Mouse (Mus musculus) WW6 (cell line): ENCODE data around the gene 1700018B08Rik.
A peak's percentile ranks its signal among the peaks of the same experiment; 100 is the strongest.

ENCODE experiments used
- DNase-seq: peaks from one replicate; pipeline ENCODE4 v3.0.0-alpha.2; 2013; ENCODE audit warnings: low read depth, low spot score

1700018B08Rik gene

DNA sequence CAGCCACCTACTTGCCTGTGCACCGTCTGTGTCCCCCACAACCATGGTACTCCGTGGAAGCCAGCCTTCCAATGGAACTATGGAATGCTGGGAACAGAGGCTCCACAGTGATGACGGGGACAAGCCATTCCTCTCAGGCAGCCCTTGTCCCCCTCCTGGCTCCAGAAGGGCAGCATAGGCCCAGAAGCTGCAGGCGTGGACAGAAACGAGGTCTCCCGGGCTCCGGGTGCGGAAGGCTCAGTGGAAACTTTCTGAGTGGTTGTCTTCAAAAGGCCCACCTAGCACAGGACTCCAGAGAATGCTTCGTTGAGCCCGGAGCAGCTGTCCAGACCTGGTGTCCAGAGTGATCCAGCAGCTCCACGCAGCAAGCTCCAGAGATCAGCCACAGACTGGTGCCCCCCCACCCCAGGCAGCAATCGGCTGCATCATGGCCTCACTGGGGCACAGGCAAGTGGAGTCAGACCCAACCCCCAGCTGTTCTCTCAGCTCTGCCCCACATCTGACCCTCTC, at the start of gene 1700018B08Rik:
Gene 1700018B08Rik (minus strand): TSS at position 45 of the 510 bp plus-strand sequence.
- no peak for DNase-seq

DNA sequence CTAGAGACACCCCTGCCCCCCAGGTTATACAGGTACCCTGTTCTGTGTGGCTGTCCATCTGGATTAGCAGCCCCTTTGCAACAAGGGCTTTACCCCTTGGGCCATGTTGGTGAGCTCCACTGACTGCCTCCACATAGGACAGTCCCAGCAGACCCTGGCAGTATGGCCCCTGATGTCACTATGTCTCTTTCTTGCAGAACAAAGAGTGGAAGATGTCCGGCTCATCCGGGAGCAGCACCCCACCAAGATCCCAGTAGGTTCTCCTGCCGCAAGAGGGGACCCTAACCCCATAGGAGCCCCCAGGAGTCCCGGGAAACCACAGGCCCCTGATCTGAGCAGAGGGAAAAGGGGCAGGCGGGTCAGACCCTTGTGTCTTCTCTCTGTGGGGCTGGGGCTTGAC, 49.2 kb upstream of the 1700018B08Rik start:
- no peak for DNase-seq

DNA sequence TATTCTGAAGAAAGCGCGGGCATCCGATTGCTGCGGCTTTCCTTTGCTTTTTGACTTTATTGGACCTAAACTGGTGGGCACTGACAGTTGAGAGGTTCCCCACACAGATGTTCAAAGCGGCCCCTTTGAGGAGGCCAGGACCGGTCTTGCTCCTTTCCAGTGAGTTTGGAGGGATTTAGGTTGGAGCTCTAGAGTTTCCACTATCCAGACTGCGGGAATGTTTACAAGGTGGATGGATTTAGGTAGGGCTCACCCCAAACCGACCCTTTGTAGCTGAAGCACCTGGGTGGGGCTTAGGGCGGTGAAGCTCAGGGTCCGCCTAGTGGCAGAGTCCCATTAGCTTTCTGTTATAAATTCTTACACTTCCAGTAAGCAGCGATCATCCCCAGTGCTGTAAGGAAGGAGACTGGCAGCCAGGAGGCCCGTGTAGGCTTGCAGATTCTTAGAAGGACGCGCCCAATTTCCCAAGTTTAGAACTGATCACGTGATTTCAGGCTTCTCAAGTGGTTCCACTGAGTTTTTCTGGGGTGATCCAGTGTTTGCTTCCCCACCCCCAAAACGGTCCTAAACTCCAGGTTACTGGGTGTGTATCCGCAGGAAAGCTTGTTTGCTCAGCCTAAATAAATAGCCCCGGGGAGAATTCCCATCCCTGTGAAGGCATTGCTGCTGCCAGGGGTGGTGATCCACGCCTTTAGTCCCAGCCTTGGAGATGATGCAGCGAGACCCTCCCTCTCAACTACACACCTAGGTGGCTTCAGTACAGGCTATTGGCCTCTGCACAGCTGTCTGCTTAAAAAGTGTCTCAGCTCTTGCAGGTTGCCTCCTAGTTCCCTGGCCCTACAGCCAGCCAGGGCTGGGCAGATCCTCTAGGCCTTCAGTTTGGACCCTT, 47.3 kb upstream of the 1700018B08Rik start:
- DNase-seq: no peak

DNA sequence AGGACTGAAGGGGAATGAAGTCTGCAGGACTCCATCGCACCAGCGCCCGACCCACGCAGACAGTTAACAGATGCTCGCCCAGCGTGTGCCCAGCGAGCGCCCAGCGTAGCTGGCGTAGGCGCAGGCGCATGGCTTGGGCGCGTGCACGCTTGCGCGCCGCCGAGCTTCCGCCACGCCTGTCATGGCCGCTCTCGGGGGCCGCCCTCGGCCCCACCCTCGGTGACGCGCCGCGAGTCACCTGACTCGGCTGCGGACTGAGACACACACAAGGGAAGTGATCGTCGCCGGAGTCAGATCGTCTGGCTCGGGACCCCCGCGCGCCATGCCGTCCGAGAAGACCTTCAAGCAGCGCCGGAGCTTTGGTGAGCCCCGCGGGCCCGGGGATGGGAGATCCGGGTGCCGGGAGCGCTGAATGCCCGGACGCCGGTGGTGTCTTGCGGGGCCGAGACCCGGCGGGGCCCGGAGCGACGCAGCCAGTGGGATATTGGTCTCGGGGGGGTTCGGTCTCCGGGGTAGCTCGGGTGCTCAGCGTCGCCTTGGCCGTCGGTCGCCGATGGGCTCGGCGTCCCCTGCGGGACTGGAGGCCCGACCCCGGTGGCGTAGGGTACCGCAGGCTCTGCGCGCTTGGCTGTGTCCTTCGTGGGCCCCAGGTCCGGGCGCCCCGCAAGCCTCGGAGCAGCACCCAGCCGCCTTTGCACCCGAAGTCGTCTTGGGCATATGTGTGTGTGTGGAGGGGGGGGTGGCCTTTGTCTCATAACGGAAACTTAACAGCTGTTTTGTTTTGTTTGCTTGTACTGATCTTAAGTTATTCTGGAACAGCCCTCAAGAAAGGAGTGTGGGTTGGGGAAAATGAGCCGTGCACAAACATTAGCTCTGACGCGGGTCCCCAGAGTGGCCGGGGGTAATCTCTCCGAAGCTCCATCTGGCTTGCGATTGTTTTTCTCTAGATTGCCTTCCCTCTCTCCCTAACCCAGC, 46.4 kb upstream of the 1700018B08Rik start, which contains the start of gene Map1lc3b:
Gene Map1lc3b (plus strand): TSS at position 159 of the 975 bp plus-strand sequence.
- DNase-seq: peak; percentile 85

DNA sequence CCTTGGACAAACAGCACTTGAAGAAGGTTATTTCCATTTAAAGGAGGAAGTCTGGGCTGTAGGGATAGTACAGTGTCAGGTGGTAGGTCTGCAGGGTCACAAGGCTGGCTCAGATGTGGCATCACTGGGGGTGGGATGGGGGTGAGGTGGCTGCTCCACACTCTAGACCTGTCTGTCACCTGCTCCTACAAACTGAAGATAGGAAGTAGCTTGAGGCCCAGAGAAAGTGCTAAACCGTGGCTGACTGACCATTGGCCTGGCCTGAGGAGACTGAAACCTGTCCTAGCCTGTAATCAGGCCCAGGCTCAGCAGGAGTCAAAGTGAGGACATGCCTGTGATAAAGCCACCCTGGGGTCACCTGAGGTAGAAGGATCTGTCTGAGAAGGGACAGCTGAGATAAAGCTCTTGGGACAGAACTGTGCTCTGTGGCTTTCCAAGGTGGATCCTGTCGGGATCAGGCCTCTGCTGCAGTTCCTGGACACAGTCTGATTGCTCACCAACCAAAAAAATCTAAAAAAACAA, 45.1 kb upstream of the 1700018B08Rik start:
- no peak for DNase-seq

DNA sequence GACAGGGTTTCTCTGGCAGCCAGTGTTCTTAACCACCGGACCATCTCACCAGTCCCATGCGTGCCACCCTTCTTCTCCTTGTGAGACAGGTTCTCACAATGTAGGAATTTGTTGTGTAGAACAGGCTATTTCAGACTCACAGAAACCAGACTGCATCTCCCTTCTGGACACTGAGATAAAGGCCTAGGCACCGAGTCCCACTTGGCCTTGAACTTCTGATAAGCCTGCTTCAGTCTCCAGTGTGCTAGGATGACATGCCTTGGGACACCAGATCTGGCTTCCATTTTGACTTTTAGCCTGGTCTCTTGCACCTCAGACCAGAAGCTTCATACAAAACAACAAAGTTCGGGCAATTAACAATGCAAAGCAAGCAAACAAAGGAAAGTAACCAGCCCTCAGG, 44.6 kb upstream of the 1700018B08Rik start:
- no peak for DNase-seq

DNA sequence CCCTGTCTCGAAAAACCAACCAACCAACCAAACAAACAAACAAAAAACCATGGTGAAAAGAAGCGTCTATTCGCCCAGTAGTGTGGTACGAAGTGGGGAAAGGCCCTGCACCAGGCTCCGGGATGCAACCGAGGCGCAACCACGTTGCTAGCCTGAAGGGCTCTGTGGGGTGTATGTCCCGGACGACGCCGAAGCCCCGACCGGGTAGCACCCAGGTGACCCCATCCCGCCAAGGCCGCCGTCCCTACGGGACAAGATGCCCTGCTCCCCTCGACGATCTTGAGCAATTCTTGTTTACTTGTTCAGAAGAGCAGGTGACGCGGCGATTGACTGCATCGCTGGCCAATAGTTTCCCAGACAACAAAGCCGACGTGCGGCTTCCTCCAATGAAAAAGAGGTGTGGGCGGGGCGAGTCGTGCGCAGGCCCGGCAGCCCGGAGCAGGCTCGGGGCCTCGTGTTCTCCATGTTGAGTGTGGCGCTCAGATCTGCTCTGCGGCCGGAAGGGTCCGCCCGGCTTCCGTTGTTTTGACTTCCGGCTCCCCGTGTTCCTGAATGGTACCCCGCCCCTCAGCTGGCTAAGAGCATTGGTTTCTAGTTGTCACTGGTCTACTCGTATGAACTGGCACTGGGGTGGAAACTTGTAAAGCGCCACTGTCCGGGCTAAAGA, 41.2 kb upstream of the 1700018B08Rik start:
- peak; percentile 99 for DNase-seq

DNA sequence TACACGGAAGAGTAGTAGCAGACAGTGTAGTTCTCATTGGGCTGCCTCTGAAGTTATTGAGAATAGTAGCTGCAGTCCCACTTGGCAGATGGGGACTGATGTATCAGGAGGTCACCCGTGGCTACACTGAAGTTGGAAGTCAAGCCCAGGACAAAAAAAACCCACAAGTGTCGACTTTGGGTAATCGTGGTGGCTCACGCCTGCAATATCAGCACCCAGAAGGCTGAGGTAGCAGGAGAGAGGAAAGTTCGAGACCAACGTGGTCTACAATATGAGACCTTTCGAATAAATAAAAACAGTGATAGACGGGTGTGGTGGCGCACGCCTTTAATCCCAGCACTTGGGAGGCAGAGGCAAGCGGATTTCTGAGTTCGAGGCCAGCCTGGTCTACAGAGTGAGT, 40.6 kb upstream of the 1700018B08Rik start:
- DNase-seq: no peak

DNA sequence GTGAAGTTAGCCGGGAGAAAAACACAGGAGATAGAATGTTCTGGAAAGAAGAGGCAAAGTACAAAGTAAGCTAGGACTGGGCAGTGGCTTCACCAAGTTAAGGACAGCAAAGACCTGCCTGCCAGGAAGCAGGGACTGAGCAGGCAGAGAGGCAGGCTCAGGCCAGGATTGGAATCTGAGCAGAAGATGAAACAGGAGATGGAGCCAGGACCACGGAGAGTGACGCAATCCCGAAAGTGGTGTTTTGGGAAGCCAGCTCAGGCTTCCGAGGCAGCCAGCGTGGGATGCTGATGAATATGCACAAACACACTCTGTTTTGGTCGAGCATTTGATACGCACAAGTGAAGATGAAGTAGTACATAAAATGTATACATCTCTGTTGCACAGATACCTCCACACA, 39.5 kb upstream of the 1700018B08Rik start:
- DNase-seq: no peak

DNA sequence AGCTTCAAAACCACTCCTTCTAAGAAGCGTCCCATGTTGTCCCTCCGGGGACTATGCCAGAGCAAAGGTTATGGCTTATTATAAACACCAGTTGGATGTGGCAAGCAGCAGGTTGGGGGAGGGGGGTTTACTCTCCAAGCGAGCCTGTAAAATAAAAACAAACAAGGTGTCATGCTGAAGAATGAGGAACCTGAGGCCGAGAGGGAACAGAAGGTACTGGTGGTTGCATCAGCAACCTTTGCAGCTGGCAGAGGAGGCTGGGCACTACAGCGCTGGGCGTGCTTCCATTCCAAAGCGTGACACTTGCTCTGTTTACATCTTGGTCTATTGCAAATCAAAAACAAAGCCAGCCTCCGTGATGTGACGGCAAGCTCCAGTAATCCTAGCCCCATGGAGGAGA, 36.3 kb upstream of the 1700018B08Rik start:
- DNase-seq: no peak

DNA sequence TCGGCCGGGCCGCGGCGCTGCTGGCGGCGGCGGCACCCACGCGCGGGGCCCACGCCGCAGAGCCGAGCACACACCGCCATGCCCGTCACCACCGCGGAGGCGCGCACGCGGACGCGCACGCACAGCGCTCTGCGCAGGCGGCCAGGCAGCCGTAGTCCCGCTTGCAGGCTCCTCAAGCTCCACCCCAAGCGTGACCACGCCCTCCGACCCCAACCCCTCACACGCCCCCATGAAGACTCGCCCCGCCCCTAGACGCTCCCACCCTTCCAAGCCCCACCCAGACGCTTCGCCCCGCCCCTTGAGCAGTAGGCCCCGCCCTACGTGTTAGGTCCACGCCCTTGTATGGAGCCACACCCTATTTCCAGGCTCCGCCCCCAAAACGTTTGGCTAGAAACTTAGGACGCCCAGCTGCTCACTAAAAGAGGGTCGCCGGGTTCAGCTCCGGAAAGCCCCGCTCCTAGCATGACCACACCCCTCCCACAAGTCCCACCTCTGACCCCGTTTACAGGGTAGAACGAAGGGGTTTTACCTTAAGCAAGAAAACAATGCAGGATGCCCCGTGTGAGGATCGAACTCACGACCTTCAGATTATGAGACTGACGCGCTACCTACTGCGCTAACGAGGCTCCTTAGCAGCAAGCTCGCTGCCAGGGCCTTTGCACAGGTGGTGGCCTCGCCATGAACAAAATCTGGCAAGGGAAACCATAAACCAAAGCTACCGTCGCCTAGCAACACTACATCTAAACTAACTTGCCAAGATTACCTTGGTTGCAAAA, 34.7 kb upstream of the 1700018B08Rik start, which contains the start of gene Fbxo31:
Gene Fbxo31 (minus strand): TSS at position 131 of the 776 bp plus-strand sequence.
- DNase-seq: peak; percentile 96

DNA sequence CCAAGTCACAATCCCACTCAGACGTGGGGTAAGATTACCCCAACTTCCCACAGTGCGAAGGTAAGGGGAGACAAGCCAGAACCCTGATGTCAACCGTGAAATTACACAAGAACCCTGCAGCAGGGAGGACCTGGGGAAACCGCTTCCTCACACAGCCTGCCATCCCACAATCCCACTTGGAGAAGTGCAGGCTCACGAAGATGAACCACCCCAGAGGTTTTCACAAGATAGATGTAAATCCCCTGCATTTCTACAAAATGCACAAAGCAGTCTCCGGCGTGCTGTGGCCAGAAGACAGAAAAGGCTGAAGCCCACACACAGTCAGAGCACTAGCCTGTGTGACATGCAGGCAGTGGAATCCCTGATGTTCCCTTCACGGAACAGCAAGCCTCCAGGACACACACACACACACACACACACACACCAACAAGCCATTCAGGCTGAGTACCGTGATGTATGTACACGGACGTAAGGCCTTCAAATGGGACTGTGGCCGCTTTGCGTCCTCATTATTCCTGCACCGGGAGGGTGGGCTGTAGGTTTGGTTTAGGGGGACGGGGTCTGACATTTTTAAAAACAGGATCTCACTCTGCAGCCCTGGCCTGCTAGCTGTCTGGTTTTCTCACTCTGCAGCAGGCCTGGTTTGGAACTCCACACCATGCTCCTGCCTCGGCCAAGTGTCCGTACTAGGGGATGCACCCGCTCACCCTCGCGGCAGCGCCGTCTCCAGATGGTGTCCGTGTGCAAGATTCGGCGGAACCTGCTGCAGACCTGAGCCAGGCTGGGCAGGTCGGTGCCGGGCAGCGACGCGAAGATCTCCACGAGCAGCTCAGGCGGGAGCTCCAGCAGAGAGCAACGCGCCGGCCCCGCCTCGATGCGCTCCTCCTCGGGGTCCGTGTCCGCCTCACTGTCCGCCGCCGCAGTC, 33.9 kb upstream of the 1700018B08Rik start:
- DNase-seq: no peak

DNA sequence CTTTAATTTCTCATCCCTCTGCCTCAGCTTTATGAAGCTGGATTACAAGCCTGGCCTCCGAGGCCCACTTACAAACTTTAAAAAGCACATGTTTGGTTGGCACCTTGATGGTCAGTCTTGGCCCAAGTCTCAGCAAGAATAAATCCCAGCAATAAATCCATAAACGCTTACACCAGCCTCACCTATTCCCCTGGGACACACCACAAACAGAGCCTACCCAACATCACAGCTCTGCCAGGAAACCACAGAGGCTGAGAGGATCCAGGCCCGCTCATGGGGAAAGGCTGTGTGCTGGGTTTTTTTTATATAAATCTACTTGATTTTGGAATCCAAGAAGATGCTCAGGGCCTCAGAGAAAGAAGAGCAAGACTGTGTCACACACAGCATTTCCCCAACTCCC, 31.5 kb upstream of the 1700018B08Rik start:
- DNase-seq: no peak

DNA sequence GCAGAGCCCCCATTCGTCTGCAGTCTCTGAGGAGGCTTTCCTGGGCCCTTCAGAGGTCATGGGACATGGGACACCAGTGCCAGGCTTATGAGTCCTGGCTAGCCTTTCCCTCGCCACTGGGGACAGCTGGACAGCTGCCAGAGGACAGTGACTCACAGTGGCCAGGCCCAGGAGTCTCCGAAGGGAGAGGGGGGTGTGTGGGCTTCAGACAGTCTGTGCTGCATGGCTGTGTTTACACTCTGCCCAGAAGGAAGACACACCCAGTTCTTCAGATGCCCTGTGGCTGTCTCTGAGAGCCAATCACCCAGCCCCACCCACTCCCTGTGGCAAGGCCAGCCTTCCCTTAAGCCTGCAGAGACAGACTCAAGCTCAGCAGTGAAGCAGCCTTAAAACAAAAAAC, 29.2 kb upstream of the 1700018B08Rik start:
- DNase-seq: no peak

DNA sequence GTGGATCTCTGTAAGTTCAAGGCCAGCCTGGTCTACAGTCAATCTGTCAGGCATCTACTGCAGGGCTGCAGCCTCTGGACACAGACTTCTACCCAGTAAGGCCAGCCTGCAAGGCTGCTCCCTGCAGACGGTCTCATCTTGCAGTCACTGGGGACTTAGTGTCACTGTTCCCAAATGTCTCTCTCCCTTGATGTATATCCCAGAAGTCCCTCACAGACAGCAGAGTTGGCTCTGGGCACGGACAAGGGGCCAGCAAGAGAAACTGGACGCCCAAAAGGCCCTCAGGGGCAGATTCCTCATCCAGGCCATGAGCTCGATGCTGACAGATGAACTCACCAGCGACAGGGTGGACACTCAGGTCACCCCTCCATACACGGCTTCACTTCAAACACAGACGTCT, 28.0 kb upstream of the 1700018B08Rik start:
- DNase-seq: no peak

DNA sequence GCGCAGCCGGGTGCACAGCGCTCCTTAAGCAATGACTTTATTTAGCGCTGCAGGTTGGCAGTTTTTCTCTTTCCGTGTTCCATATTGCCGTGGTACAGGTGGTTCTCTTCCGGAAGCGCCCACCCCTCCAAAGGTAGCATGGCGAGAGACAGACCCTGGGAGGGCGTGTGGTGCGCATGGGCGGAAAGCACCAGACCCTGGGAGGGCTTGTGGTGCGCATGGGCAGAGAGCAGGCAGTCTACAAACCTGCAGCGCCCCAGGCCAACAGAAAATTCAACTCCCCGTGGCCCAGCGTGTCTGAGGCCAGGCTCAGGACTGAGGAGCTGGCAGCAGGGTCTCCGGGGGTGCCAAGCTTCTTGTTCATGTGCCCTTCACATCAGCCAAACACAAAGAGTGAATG, 26.7 kb upstream of the 1700018B08Rik start:
- DNase-seq: no peak

DNA sequence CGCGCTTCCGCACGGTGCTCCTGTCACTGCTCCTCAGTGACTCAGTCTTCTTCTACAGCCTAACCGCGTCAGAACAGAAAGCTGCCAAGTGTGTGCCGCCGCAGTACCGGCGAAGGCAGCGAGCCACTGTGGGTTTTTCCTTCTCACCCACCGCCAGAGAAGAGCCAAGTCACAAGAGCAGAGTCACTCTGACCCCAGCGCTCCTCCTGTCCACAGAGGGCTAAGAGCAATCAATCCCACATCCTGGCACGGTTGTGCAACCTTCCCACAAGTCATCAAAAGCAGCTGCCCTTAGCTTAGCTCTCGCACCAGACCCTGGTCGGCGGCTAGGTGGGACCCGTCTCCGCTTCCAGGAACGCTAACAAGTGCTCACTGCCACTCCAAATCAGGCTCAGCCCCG, 26.2 kb upstream of the 1700018B08Rik start:
- no peak for DNase-seq

DNA sequence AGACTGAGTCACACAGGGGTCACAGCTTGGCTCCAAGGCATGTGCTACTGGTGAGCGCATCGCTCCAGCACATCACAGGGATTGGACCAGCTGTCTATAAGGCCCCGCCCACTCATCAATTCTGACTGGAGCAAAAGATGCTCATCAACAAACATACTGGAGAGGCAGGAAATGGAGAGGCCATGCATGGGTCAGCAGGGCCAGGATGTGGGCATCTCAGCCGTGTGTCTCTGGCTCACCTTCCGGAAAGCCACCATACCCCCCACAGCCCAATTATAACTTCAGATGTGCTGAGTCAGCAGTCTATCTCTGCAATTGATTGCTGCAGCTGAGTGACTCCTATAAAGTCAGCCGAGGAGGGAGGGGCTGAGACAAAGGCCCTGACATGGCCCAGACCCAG, 24.2 kb upstream of the 1700018B08Rik start:
- DNase-seq: no peak

DNA sequence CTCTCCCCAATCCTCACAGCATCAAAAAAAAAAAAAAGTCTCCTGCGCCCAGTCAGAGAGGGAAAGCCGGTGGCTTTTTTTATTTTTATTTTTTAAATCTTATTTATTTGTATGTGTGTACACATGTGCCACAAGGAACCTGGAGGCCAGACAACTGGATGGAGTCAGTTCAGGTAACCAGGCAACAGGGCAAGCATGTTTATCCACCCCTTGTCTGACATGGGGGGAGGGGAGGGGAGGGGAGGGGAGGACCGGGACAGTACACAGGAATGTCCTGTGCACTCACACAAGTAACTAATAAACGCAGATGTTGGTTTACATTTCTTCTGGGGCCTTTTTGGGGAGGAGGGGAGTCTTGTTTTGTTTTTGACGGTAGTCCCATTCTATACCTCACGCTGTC, 19.6 kb upstream of the 1700018B08Rik start:
- no peak for DNase-seq
